Mouse (Mus musculus) stomach, postnatal 0 days (tissue): ENCODE data around the gene Tcap.

Experiments used
- CTCF ChIP-seq: IDR thresholded peaks from 2 replicates; pipeline ENCODE4 v1.5.1; 2016; ENCODE audit warnings: antibody characterized with exemption, low read depth, mild to moderate bottlenecking, moderate library complexity
- EP300 ChIP-seq: optimal IDR thresholded peaks from 2 replicates; pipeline ENCODE3; 2016; ENCODE audit warnings: antibody characterized with exemption

- TF ChIP-seq CTCF (no peak), EP300 (no peak)
Measured at GRCm38 (mm10) chr11:98397946-98398345, 14.3 kb downstream of the Tcap start.
